Mouse (Mus musculus) hindbrain, embryonic 13.5 days (tissue): Measurements from ENCODE around the gene Slc7a11. TPM values are rescaled to one million over a fixed set of nuclear protein-coding genes. Genes with fewer than 3 reads are reported as not detected.

Experiments used
- ATAC-seq: fragments of 200-750 bp; cut with Nextera tagmentation; 2 replicates; pipeline ENCODE4 v1.8.0; 2017; ENCODE audit warnings: moderate TSS enrichment; ENCODE audit not compliant: low FRiP score
- H3K27ac ChIP-seq: fragments of 300-500 bp; sonication (generic); 2 replicates; pipeline ENCODE4 v1.5.1; 2015; ENCODE audit warnings: inconsistent platforms, mild to moderate bottlenecking, moderate library complexity
- H3K27me3 ChIP-seq: fragments of 300-500 bp; sonication (generic); 2 replicates; pipeline ENCODE4 v1.6.1; 2015; ENCODE audit warnings: mild to moderate bottlenecking, inconsistent platforms
- H3K36me3 ChIP-seq: fragments of 300-500 bp; sonication (generic); 2 replicates; pipeline ENCODE4 v1.6.1; 2015; ENCODE audit warnings: mild to moderate bottlenecking, inconsistent platforms
- H3K4me1 ChIP-seq: fragments of 300-500 bp; sonication (generic); replicated peaks from 2 replicates; pipeline ENCODE4 v1.6.1; 2015; ENCODE audit warnings: inconsistent platforms
- H3K4me2 ChIP-seq: fragments of 300-500 bp; sonication (generic); 2 replicates; pipeline ENCODE4 v1.6.1; 2015; ENCODE audit warnings: inconsistent platforms, mild to moderate bottlenecking, moderate library complexity
- H3K4me3 ChIP-seq: fragments of 300-500 bp; sonication (generic); 2 replicates; pipeline ENCODE4 v1.5.1; 2015; ENCODE audit warnings: mild to moderate bottlenecking, inconsistent platforms
- H3K9ac ChIP-seq: fragments of 300-500 bp; sonication (generic); 2 replicates; pipeline ENCODE4 v1.6.1; 2015; ENCODE audit warnings: mild to moderate bottlenecking, inconsistent platforms
- H3K9me3 ChIP-seq: fragments of 300-500 bp; sonication (generic); 2 replicates; pipeline ENCODE4 v1.6.1; 2016; ENCODE audit warnings: inconsistent platforms
- WGBS: fragments of 180-500 bp; shearing (Covaris S2); methylation state at CpG from one replicate; pipeline ENCODE4 v1.1.7; 2015; 5-methylcytosine and 5-hydroxymethylcytosine counted together
- polyA plus RNA-seq: library from polyadenylated mRNA; unstranded; fragments of >200 nt; fragmentation: Nextera tagmentation; extraction: Ambion mirVana; gene quantifications from 2 replicates; pipeline ENCODE4 v1.2.1, GENCODE M21; 2015

The Slc7a11 gene
- polyA plus RNA-seq, 1 experiment from 2014 or later, result 3.9 TPM

DNA sequence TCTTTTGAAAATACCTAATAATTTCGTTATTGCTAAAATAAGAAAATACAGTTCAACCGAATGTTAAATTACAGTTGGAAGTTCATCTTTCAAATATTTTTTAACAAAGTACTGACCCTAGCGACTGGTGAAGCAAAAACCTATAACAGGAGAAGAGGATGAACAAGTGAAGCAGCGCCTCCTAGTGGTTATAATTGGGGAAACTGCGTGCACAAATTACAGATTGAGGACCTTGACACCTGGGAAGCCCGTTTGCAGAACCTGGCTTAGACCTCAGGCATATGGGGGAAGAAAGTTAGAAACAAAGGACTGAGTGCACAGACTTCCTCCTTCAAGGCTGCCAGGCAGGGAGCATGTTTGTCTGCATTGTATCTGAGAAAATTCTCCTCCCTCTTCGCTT is 366.4 kb downstream of the Slc7a11 start:
- no peaks in the 10 kb centered on the region for H3K36me3 ChIP-seq
- H3K27ac ChIP-seq, result no peak overlapping the region
- no peaks in the 10 kb centered on the region for H3K4me1 ChIP-seq
- H3K27me3 ChIP-seq, result no peaks in the 10 kb centered on the region
- no peak overlapping the region for H3K9ac ChIP-seq
- H3K4me3 ChIP-seq, result no peak overlapping the region
- ATAC-seq, result no peak
- no peaks in the 10 kb centered on the region for H3K9me3 ChIP-seq
- no peak overlapping the region for H3K4me2 ChIP-seq
- WGBS, result 18% methylated on average over 7 of the region's 7 CpGs

DNA sequence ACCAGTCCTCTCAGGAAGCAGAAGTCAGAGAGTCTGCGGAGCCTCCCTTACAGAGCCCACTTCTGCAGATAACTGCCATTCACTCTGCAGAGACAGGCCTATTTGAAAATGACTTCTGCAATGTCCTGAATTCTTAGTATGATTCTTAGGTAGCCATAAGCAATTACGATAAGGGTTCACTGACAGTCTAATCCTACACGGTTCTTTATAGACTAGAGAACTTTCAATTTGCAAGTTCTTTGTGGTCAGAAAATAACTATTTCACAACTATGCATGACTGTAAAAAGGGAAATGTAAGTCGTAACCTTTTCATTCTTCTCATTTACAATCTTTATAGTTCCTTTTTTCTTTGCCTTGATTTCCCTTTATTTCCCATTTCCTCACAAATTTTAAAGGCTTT is 380.0 kb downstream of the Slc7a11 start:
- H3K36me3 ChIP-seq, result no peaks in the 10 kb centered on the region
- H3K27ac ChIP-seq, result no peak overlapping the region
- H3K9ac ChIP-seq, result no peak overlapping the region
- H3K9me3 ChIP-seq, result no peaks in the 10 kb centered on the region
- no peak overlapping the region for H3K4me3 ChIP-seq
- H3K4me1 ChIP-seq, result no peaks in the 10 kb centered on the region
- H3K27me3 ChIP-seq, result no peaks in the 10 kb centered on the region
- no peak overlapping the region for H3K4me2 ChIP-seq
- no peak for ATAC-seq
- WGBS, result 91% methylated on average over 4 of the region's 4 CpGs

DNA sequence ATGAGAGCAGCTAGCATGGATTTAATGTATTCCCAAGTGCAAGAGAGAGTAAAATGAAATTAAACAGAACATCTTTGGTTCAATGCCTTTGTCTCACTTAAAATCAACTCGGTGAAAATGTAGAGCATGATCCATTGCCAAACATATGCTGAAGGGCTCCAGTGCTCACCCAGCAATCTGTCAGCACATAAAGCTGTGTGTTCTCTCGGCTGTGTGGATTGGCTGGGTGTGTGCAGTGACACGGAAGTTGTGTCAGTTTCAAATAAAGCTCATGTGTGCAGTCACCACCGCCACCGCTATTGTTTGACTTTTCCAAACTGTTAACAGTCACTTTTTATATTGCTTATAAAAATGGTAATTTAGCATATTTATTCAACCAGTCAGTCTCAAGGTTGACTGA is 398.7 kb downstream of the Slc7a11 start:
- WGBS, result 61% methylated on average over 5 of the region's 5 CpGs
- Histone ChIP-seq H3K27ac (no peak overlapping the region), H3K4me3 (no peak overlapping the region), H3K36me3 (no peaks in the 10 kb centered on the region), H3K9ac (no peak overlapping the region), H3K9me3 (no peaks in the 10 kb centered on the region), H3K4me1 (no peaks in the 10 kb centered on the region), H3K27me3 (no peaks in the 10 kb centered on the region), H3K4me2 (no peak overlapping the region)
- ATAC-seq, result 0 out of 2 replicates have a peak, but pooled peaks have one; percentile 57

DNA sequence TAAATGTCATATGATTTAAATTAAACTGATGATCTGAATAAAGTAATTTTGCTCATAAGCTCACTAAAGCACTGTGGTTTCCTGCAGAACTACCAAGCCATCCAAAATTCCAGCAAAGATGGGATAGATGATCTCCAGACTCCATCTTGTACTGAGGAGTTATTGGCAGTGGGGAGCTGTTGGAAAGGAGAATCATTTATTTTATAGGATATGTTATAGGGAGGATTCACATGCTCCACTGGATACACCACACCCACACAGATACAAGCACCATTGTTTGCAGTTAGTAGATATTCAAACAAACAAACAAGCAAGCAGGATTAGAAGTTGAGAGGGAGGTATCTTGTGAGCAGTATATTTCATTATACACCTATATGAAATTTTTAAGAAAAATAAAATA is 399.3 kb downstream of the Slc7a11 start:
- Histone ChIP-seq H3K9ac (no peak overlapping the region), H3K4me1 (no peaks in the 10 kb centered on the region), H3K36me3 (no peaks in the 10 kb centered on the region), H3K9me3 (no peaks in the 10 kb centered on the region), H3K4me2 (no peak overlapping the region), H3K4me3 (no peak overlapping the region), H3K27ac (no peak overlapping the region), H3K27me3 (no peaks in the 10 kb centered on the region)
- no peak for ATAC-seq

DNA sequence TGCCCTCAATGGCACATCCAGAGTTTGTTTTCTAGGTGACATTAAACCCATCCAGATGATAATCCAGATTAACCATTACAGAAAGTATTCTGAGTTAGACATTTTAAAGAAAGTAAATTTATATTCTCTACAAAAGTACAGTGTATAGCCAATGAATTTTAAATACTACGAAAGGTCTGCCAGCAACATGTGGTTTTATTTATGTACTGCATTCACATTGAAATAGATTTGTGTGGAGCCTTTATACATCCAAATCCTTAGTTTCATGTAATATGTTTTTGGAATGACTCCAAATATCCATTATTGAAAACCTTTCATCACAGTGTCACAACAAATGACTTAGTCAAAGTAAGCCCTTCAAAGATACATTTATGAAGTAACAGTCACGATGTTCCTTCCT is 402.3 kb downstream of the Slc7a11 start:
- WGBS, result 95% methylated on average over 2 of the region's 2 CpGs
- ATAC-seq, result no peak
- 0 out of 2 replicates have a peak, but pooled peaks cover 1% of the 10 kb centered on the region for H3K4me1 ChIP-seq
- H3K4me3 ChIP-seq, result no peak overlapping the region
- H3K9me3 ChIP-seq, result no peaks in the 10 kb centered on the region
- no peak overlapping the region for H3K27ac ChIP-seq
- no peak overlapping the region for H3K9ac ChIP-seq
- H3K27me3 ChIP-seq, result no peaks in the 10 kb centered on the region
- no peak overlapping the region for H3K4me2 ChIP-seq
- no peaks in the 10 kb centered on the region for H3K36me3 ChIP-seq

DNA sequence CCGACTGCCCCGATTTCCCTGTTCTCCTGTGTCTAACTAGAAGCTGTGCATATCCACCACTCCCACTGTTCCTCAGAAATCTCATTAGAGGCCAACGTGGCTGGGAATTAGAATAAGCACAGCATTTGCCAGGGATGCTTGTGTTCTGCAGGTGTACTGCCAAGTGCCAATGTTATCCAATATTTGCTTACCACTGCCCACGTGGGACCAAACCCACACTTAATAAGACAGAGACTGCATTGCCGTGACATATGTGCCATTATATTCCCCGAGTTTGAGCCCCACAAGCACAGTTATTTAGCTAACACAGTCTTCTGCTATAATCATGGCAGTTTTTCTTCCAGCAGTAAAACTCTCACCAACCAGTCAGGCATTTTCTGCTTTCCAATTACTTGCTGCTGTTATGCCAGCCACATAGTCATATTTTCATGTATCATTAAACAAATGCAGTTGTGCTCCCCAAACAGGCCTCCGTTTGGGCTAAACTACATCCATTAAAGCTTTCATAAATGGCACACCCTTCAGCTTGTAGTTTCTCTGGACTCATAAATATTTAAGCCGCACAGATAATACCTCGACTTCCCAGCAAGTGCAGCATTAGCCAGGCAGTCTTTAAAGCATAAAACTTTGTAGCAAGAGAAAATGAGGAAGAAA is 407.4 kb downstream of the Slc7a11 start:
- no peak overlapping the region for H3K4me3 ChIP-seq
- H3K9ac ChIP-seq, result no peak overlapping the region
- H3K4me1 ChIP-seq, result 0 out of 2 replicates have a peak, but pooled peaks cover 6% of the 10 kb centered on the region
- H3K36me3 ChIP-seq, result no peaks in the 10 kb centered on the region
- WGBS, result 62% methylated on average over 9 of the region's 9 CpGs
- H3K27me3 ChIP-seq, result no peaks in the 10 kb centered on the region
- ATAC-seq, result peak; percentile 65; the same call in 1 of the 2 replicates
- no peaks in the 10 kb centered on the region for H3K9me3 ChIP-seq
- peak overlapping the region; percentile 52 for H3K27ac ChIP-seq
- no peak overlapping the region for H3K4me2 ChIP-seq

DNA sequence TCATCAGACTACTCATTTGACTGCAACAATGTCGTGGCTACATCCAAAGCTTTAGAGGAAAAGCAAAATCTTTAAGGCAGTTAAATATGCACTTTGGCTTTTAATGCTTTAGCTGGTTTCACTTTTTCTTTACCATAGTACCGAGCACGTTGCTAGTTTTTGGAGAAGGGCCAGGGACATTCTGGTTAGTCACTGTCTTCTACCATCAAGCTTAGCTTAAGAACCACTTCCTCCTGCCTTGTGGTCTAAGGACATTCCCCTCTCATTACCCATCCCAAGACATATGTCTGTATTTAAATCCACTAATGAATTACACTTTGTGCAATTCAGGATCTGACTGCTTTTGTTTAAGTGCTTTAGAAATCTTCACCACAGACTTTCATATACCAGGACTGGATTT is 410.1 kb downstream of the Slc7a11 start:
- Histone ChIP-seq H3K9ac (no peak overlapping the region), H3K27me3 (no peaks in the 10 kb centered on the region), H3K4me1 (0 out of 2 replicates have a peak, but pooled peaks cover 6% of the 10 kb centered on the region), H3K9me3 (no peaks in the 10 kb centered on the region), H3K27ac (no peak overlapping the region), H3K4me2 (no peak overlapping the region), H3K36me3 (no peaks in the 10 kb centered on the region), H3K4me3 (no peak overlapping the region)
- ATAC-seq, result no peak
- WGBS, result 95% methylated on average over 3 of the region's 3 CpGs

DNA sequence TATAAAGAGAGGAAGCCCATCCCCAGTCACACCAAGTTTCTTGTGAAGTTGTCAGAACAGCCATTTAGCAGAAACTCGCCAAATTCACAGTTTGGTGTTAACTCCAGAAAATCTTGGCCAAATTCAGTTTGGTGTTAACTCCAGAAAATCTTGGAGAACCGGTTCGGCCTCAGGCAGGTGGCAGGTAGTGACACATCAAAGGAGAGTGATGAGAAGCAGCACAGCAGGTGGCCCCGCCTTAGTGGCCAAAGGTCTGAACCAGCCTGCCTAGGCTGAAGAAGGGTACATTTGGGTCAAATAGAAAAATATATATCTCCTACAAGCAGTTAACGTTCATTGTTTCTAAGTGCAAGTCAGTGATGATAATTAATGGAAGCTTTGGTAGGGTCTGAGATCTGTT is 417.4 kb downstream of the Slc7a11 start:
- 58% methylated on average over 5 of the region's 5 CpGs for WGBS
- Histone ChIP-seq H3K4me1 (no peaks in the 10 kb centered on the region), H3K36me3 (no peaks in the 10 kb centered on the region), H3K4me2 (no peak overlapping the region), H3K4me3 (no peak overlapping the region), H3K9me3 (no peaks in the 10 kb centered on the region), H3K9ac (no peak overlapping the region), H3K27me3 (no peaks in the 10 kb centered on the region), H3K27ac (no peak overlapping the region)
- ATAC-seq, result no peak

DNA sequence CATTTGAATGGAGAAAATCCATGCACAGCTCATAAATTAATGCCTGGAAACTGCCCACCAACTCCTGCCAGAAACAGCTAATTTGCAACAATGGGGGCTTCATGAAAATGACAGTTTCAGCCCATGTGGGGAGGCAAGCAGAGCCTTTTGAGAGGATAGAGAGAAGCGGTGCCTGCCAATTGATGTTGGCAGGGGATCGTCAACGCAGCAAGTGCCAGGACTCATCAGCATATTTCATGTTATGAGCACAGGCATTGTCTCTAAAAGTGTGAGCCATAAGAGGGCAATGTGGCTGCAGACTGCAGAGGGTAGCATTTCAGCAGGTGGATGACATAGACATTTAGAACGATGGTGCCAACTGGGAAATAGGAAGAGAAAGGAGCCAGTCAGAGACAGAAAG is 429.0 kb downstream of the Slc7a11 start:
- WGBS, result 33% methylated on average over 4 of the region's 4 CpGs
- Histone ChIP-seq H3K9me3 (no peaks in the 10 kb centered on the region), H3K4me1 (no peaks in the 10 kb centered on the region), H3K36me3 (no peaks in the 10 kb centered on the region), H3K4me2 (no peak overlapping the region), H3K27ac (no peak overlapping the region), H3K27me3 (no peaks in the 10 kb centered on the region), H3K9ac (no peak overlapping the region), H3K4me3 (no peak overlapping the region)
- ATAC-seq, result peak; percentile 87

DNA sequence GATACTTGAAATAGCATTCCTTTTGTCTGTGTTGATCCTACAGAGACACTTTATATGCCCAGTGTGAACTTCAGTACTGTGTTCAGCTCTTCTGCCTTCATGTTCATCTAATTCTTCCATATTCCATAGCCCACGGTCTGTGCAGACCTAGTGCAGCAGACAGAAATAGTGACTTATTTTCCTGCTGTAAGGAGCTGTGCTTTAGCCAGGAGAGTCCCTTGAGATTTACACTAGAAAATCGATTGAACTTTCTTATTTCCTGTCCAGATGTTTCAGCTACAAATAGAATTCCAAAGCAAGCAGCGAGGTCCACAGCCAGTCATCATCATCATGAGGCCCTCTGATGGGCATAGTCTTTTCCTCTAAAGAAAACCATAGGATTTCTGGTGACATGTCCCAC is 431.4 kb downstream of the Slc7a11 start:
- no peak overlapping the region for H3K4me2 ChIP-seq
- 79% methylated on average over 3 of the region's 3 CpGs for WGBS
- no peaks in the 10 kb centered on the region for H3K36me3 ChIP-seq
- H3K27me3 ChIP-seq, result no peaks in the 10 kb centered on the region
- H3K4me1 ChIP-seq, result no peaks in the 10 kb centered on the region
- H3K4me3 ChIP-seq, result no peak overlapping the region
- H3K9me3 ChIP-seq, result no peaks in the 10 kb centered on the region
- H3K27ac ChIP-seq, result no peak overlapping the region
- ATAC-seq, result no peak
- no peak overlapping the region for H3K9ac ChIP-seq

DNA sequence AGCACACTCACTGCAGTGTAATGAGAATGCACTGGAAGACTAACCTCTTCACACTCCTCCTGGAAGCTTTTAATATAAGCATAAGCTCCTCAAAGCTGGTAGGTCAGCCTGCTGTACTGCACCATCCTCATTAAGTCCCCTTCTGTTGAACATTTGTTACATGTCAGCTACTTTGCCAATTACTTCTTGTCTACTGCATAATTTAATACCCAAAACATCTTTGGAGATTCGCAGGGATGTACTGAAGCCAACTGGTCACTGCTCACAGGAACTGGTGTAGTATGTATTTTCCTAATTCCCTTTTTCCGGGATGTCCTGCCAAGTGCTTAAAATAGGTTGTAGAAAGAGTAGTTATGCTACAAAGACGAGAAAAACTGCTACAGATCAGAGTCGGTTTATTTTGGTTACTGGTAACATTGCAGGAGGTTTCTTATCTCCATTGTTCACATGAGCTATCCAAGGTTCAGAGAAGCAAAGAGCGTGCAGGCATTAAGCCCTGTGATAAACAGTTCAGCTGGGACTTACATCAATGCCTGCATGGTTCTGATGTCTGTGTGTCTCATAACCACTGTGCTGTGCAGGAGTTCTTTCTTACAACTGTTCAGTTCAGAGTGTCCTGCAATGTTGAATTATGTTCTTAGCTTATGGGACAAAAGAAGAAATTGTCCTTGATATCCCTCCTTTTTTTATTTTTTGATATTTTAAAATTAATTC is 439.3 kb downstream of the Slc7a11 start:
- H3K36me3 ChIP-seq, result no peaks in the 10 kb centered on the region
- no peak overlapping the region for H3K4me2 ChIP-seq
- WGBS, result 76% methylated on average over 5 of the region's 5 CpGs
- no peaks in the 10 kb centered on the region for H3K4me1 ChIP-seq
- no peak overlapping the region for H3K4me3 ChIP-seq
- no peak overlapping the region for H3K9ac ChIP-seq
- no peak overlapping the region for H3K27ac ChIP-seq
- ATAC-seq, result no peak
- H3K27me3 ChIP-seq, result no peaks in the 10 kb centered on the region
- no peaks in the 10 kb centered on the region for H3K9me3 ChIP-seq

DNA sequence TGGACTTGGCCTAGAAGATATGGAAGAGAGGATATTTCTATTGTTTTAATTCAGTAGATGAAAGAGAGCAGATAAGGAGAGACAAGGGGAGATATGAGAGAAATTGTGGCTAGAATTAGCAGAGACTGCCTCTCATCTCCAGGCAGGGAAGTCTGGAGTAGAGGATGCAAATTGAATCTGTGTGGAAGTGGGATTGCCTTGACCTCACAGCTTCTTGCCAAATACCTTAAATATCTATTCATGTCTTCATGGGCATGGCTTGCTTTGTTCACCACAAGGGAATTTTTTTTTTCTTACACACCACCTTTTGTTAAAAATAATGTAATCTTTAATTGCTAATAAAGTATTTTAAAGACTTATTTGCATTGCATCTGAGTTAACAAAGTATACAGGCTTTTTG is 441.3 kb downstream of the Slc7a11 start:
- no peaks in the 10 kb centered on the region for H3K9me3 ChIP-seq
- H3K4me1 ChIP-seq, result no peaks in the 10 kb centered on the region
- H3K4me2 ChIP-seq, result no peak overlapping the region
- H3K9ac ChIP-seq, result no peak overlapping the region
- no peak overlapping the region for H3K4me3 ChIP-seq
- H3K36me3 ChIP-seq, result no peaks in the 10 kb centered on the region
- H3K27ac ChIP-seq, result no peak overlapping the region
- no peak for ATAC-seq
- no peaks in the 10 kb centered on the region for H3K27me3 ChIP-seq

DNA sequence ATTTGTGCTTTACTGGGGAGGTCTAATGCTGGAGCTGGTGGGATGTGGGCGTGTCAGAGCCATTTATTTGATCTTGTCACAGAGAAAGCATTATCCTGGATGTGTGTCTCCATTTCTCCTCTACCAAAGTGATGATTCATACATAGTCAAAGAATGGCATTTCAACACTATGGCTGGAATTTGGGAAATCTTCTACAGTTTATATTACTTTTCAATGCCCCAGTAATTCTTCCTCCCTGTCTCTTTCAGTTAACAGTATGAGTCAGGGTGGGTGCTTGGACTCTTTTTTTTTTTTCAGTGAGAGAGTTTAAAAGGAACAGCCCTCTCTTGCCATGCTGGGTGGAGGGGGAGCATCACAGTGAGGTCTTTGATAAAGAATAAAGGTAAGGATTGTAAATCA is 441.8 kb downstream of the Slc7a11 start:
- no peaks in the 10 kb centered on the region for H3K9me3 ChIP-seq

More for the DNA sequence above, 441.8 kb downstream of the Slc7a11 start:
- Histone ChIP-seq H3K27me3 (no peaks in the 10 kb centered on the region), H3K4me1 (no peaks in the 10 kb centered on the region), H3K4me2 (no peak overlapping the region), H3K27ac (no peak overlapping the region), H3K36me3 (no peaks in the 10 kb centered on the region), H3K9ac (no peak overlapping the region), H3K4me3 (no peak overlapping the region)
- ATAC-seq, result no peak
- 66% methylated on average over 1 of the region's 1 CpGs for WGBS
